Mouse (Mus musculus) brain, embryonic 14.5 days (tissue): Measurements from ENCODE around the gene Acp1.

Experiments used
- CTCF ChIP-seq: fragments of 200-500 bp; IDR thresholded peaks from 2 replicates; pipeline ENCODE4 v1.5.1; 2012; ENCODE audit warnings: inconsistent platforms, mild to moderate bottlenecking, moderate library complexity, borderline replicate concordance; ENCODE audit not compliant: insufficient read depth, insufficient read length; ENCODE audit errors: extremely low read depth
- POLR2A ChIP-seq: fragments of 200-500 bp; IDR thresholded peaks from 2 replicates; pipeline ENCODE4 v1.6.1; 2012; ENCODE audit warnings: mild to moderate bottlenecking, inconsistent platforms, borderline replicate concordance; ENCODE audit not compliant: poor library complexity, insufficient read depth, insufficient read length, severe bottlenecking; ENCODE audit errors: extremely low read depth

- TF ChIP-seq POLR2A (no peak), CTCF (no peak)
Observed at GRCm38 (mm10) chr12:30936899-30937298, 25.5 kb upstream of the Acp1 start.
